Mouse (Mus musculus): ENCODE measurements at regions not wholly inside any gene's neighbourhood (a gene's known extent, or its start where the extent isn't known, plus 50 kb on each side); places are given as distances from the start of the nearest gene placed in this dataset.

DNA sequence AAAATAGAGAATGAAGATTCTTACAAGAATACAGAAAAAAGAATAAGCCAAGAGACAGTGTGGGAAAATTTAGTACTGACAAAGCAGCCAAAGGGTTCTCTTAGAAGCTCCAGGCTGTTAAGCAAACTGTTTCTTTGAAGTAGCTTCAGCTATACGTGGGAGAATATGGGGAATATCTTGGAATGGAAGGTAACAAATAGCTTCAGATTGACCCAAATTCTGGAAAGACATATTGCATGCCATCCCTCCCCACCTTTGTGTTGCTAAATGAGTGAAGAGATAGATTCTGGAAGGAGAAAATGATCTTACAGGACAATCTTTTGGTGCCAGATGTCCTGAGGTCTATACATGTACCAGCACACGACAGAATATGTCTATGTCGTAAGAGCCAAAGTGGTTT lies 591.9 kb upstream of the Cdh6 start:
- intact Hi-C loops (cut with DNase I): loop anchor here (10.0 kb wide), 1 partner anchor 131 kb away; no protein-coding TSS in a partner anchor

DNA sequence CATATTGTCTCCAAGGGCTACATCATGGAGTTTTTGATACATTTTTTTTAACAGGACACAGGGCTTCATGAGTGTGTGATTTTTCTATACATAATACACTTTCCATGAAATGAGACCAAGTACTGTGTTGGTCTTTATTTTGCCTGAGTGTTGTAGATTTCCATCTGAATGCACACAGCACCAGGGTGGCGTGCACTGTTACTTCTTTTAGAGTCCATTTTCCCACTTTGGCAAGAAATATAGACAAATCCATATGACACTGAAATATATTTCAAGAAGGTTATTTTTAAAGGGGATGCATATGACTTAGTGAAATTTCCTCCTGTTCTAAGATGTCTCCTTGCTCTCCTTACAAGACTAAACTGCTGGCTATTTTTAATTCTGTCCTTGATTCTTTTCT lies 591.1 kb upstream of the Cdh6 start:
- no peak for TF ChIP-seq CTCF (IDR thresholded peaks at IDR 0.05)
- H3K27ac ChIP-seq: no peak overlapping the region
- H3K4me3 ChIP-seq: no peak overlapping the region
- DNase-seq (ENCODE audit: extremely low spot score in 1 of 2, low spot score in 2 of 2): no peak
- intact Hi-C loops (cut with DNase I): loop anchor here (10.0 kb wide), 1 partner anchor 130 kb away; no protein-coding TSS in a partner anchor

More for the DNA sequence above, 591.9 kb upstream of the Cdh6 start:
- H3K4me3 ChIP-seq: no peak overlapping the region
- TF ChIP-seq CTCF (IDR thresholded peaks at IDR 0.05): no peak
- H3K27ac ChIP-seq: no peak overlapping the region; the same call in 1 of the 2 replicates
- DNase-seq (ENCODE audit: extremely low spot score in 1 of 2, low spot score in 2 of 2): no peak

DNA sequence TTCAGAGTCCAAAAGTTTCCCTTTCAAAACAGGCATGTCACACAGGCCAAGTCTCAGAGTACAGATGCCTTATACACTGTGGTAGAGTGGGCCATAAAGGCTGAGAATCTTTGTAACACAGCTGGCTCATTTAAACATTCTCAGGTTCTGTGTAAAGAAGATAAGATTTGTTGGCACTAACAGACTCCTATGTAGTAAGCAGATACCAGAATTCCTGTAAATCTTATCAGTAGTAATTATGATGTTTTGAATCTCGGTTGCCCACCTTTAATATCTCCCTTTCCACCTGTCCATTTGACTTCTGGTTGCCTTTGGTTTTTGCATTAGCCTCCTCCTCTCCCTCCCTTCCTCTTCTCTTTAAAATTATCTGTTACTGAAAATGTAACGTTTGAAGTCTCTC lies 573.1 kb upstream of the Cdh6 start:
- no peak overlapping the region for H3K27ac ChIP-seq
- no peak for DNase-seq (ENCODE audit: extremely low spot score in 1 of 2, low spot score in 2 of 2)
- intact Hi-C loops (cut with DNase I): no loop called here
- H3K4me3 ChIP-seq: no peak overlapping the region
- no peak for TF ChIP-seq CTCF (IDR thresholded peaks at IDR 0.05)

GRCm38 (mm10) chr15:13706276-13706675 lies 532.8 kb upstream of the Cdh6 start:
- intact Hi-C loops (cut with DNase I): no loop called here
- no peak for DNase-seq (ENCODE audit: extremely low spot score in 1 of 2, low spot score in 2 of 2)
- H3K27ac ChIP-seq: no peak overlapping the region

GRCm38 (mm10) chr15:13705187-13705586 lies 531.7 kb upstream of the Cdh6 start:
- no peak overlapping the region for H3K4me3 ChIP-seq
- DNase-seq (ENCODE audit: extremely low spot score in 1 of 2, low spot score in 2 of 2): no peak
- intact Hi-C loops (cut with DNase I): no loop called here
- no peak overlapping the region for H3K27ac ChIP-seq
- TF ChIP-seq CTCF (IDR thresholded peaks at IDR 0.05): no peak

More at GRCm38 (mm10) chr15:13706276-13706675, 532.8 kb upstream of the Cdh6 start:
- TF ChIP-seq CTCF (IDR thresholded peaks at IDR 0.05): no peak
- no peak overlapping the region for H3K4me3 ChIP-seq

- Histone ChIP-seq H3K27ac (peak overlapping the region; percentile 41), H3K4me3 (no peak overlapping the region)
- no peak for TF ChIP-seq CTCF (IDR thresholded peaks at IDR 0.05)
- DNase-seq (ENCODE audit: extremely low spot score in 1 of 2, low spot score in 2 of 2): peak; percentile 13 to 23
- intact Hi-C loops (cut with DNase I): no loop called here
Measured at GRCm38 (mm10) chr15:13668193-13668592, 494.7 kb upstream of the Cdh6 start.

DNA sequence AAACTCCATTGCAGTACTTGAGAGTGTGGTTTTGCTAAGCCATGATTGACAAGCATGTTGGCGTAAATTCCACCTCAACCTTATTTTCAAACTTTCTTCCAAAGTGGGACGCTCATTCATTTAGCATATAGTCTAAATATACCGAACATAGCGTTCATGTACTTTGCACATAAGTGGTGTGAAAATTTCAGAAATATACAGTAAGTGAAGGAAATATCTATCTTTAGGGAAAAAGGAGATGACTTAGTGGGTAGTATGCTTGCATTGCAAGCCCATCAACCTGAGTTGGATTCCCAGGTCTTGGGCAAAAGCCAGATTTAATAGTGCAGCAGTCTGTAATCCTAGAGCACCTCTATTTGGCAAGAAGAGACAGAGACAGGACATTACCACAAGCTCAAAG lies 493.8 kb upstream of the Cdh6 start:
- no peak for DNase-seq (ENCODE audit: extremely low spot score in 1 of 2, low spot score in 2 of 2)
- no peak overlapping the region for H3K4me3 ChIP-seq
- H3K27ac ChIP-seq: 0 out of 2 replicates have a peak overlapping the region, but pooled peaks have one; percentile 41
- intact Hi-C loops (cut with DNase I): no loop called here
- TF ChIP-seq CTCF (IDR thresholded peaks at IDR 0.05): no peak

GRCm38 (mm10) chr15:13662275-13662674 lies 488.8 kb upstream of the Cdh6 start:
- H3K27ac ChIP-seq: no peak overlapping the region
- intact Hi-C loops (cut with DNase I): no loop called here
- H3K4me3 ChIP-seq: no peak overlapping the region
- no peak for DNase-seq (ENCODE audit: extremely low spot score in 1 of 2, low spot score in 2 of 2)
- no peak for TF ChIP-seq CTCF (IDR thresholded peaks at IDR 0.05)

DNA sequence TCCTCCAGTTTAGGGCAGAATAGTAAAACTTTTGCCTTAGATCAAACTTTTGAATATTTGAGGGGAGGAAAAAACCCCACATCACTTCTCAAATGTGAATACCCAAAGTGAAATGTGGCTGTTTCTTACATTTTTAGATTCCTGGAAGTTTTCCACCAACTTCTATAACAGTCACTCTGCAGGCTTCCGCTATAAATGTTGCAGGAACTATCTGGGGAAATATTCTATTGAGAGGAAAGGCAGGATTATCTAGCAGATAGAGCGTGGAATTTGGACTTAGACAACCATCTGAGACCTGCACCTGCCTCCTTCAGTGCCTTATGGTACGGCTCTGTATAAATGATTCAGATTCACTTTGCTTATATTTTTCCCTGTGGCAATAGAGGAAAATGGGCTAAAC lies 481.6 kb upstream of the Cdh6 start:
- intact Hi-C loops (cut with DNase I): no loop called here
- DNase-seq (ENCODE audit: extremely low spot score in 1 of 2, low spot score in 2 of 2): no peak
- TF ChIP-seq CTCF (IDR thresholded peaks at IDR 0.05): no peak
- no peak overlapping the region for H3K4me3 ChIP-seq
- peak overlapping the region; percentile 7; the same call in 1 of the 2 replicates for H3K27ac ChIP-seq

DNA sequence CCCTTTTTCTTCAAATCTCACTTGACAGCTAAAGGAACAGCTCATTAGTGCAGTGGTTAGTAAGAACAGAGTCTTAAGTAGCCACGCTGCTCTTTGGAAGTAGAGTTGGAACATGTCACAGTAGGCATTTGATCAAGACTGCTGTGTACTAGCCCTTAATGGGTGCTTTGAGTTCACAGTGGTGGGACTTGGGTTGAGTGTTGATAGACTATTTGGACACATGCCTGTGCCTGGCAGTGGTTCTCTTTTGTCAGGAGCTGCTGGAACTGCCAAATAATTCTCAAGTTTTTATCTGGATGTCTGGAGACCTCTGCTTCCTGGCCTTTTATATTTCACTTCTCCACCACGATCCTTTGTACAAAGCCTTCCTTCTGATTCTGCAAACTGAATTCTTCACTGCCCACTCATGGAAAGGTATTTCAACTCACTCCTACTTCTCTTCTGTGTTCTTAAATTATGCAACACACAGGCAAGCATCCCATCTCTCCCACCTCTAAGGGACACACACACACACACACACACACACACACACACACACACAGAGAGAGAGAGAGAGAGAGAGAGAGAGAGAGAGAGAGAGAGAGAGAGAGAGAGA lies 462.0 kb upstream of the Cdh6 start:
- intact Hi-C loops (cut with DNase I): loop anchor here (10.0 kb wide), 1 partner anchor 129 kb away; no protein-coding TSS in a partner anchor
- Histone ChIP-seq H3K4me3 (no peak overlapping the region), H3K27ac (no peak overlapping the region)
- TF ChIP-seq CTCF (IDR thresholded peaks at IDR 0.05): no peak
- peak in 1 of 2 experiments; percentile 8 for DNase-seq (ENCODE audit: extremely low spot score in 1 of 2, low spot score in 2 of 2)

DNA sequence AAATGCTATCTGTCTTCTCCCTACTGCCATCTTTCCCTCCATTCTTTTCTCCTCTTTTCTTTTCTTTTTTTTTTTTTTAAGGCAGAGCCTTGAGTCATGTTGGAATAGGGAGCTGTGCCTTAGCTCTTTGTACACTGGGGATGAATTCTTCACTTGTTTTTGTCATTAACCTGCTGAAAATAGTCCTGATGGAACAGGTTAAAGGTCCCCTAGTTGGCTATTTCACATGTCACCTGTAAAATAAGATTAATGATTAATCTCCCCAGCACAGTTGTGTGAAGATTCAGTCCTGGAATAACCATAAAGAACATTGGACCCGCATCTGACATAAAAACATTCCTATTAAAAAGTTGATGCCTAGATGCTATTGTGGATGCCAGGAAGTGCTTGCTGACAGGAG lies 428.7 kb upstream of the Cdh6 start:
- DNase-seq (ENCODE audit: extremely low spot score in 1 of 2, low spot score in 2 of 2): no peak
- intact Hi-C loops (cut with DNase I): no loop called here
- Histone ChIP-seq H3K27ac (no peak overlapping the region), H3K4me3 (no peak overlapping the region)
- TF ChIP-seq CTCF (IDR thresholded peaks at IDR 0.05): no peak

DNA sequence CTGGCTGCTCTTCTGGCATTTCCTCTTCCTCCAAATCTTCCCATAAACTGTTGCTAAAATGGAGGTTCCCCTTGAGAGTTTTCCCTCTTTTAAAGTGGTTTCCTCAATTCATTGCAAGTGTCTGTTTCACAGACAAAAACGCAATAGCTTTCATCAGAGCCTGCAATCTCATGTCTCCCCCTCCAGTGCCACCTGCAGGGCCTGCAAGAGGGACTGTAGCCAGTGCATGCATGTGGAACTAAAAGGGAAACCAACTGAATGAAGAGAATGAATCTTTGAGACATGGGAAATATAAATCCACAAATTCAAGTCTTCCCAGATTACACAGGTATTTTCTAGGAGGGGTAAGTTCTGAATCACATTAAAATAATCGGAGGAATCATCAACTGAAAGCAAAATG lies 424.4 kb upstream of the Cdh6 start:
- no peak for TF ChIP-seq CTCF (IDR thresholded peaks at IDR 0.05)
- no peak overlapping the region for H3K4me3 ChIP-seq
- DNase-seq (ENCODE audit: extremely low spot score in 1 of 2, low spot score in 2 of 2): no peak
- H3K27ac ChIP-seq: no peak overlapping the region
- intact Hi-C loops (cut with DNase I): no loop called here

- DNase-seq (ENCODE audit: extremely low spot score in 1 of 2, low spot score in 2 of 2): no peak
- H3K27ac ChIP-seq: no peak overlapping the region
- no peak for TF ChIP-seq CTCF (IDR thresholded peaks at IDR 0.05)
- intact Hi-C loops (cut with DNase I): no loop called here
- no peak overlapping the region for H3K4me3 ChIP-seq
Measured at GRCm38 (mm10) chr15:13593823-13594222, 420.3 kb upstream of the Cdh6 start.

Data from left cerebral cortex, adult 2 months (tissue).